Mouse (Mus musculus): ENCODE data around the gene Nr1h2.

- TF ChIP-seq CTCF (IDR thresholded peaks at IDR 0.05; ENCODE audit: low read depth, low read length) (no peak), POLR2AphosphoS5 (IDR thresholded peaks at IDR 0.05; ENCODE audit: insufficient replicate concordance, low read depth, low read length) (no peak), GATA1 (IDR thresholded peaks at IDR 0.05; ENCODE audit: borderline replicate concordance, low read length) (no peak)
Observed at GRCm38 (mm10) chr7:44601646-44602045, 47.9 kb upstream of the Nr1h2 start.

All from G1E (cell line).